In the genomic region with DNA sequence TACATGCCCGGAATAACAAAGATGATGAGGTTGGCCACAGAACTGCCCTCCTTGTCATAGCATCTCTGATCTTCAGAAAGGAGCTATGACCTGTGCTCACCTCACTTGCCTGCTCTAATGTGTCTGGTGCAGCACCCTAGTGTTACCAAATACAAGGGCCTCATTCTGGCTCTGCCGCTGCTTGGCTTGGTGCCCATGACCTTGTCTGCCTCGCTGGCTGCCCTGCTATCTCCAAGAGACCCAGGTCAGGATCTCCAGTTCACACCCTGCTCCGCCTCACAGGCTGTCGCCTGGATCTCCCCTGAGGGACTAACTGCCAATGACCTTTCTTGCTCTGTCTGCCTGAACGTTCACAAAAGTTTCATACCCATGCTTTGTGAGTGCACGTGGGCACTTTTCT, we compare ENCODE assay signal across 8 mouse cellular contexts. TPM values are rescaled to one million over a fixed set of nuclear protein-coding genes. Genes with fewer than 3 reads are reported as not detected.
DNase-seq lines count a peak whose midpoint lies in the region; ATAC-seq lines count a peak whose summit lies in the region.

No protein-coding gene starts in this region.

- H3K9me3 ChIP-seq in forebrain, embryonic 12.5 days: no peaks in the 10 kb centered on the region
- no peaks in the 10 kb centered on the region for H3K9me3 ChIP-seq in forebrain, embryonic 16.5 days (ENCODE audit: control insufficient read depth, low read length)
- H3K9me3 ChIP-seq in forebrain, embryonic 13.5 days (replicated peaks): no peaks in the 10 kb centered on the region
- no peaks in the 10 kb centered on the region for H3K9me3 ChIP-seq in kidney, embryonic 15.5 days (replicated peaks)

- WGBS in forebrain, embryonic 12.5 days: 62% methylated on average over 7 of the region's 7 CpGs
- 67% methylated on average over 7 of the region's 7 CpGs for WGBS in forebrain, embryonic 16.5 days
- WGBS in forebrain, embryonic 13.5 days: 68% methylated on average over 7 of the region's 7 CpGs
- 48% methylated on average over 7 of the region's 7 CpGs for WGBS in kidney, embryonic 15.5 days

- no peak overlapping the region for H3K9ac ChIP-seq in forebrain, embryonic 12.5 days
- no peak overlapping the region for H3K9ac ChIP-seq in forebrain, embryonic 16.5 days (replicated peaks; ENCODE audit: low read depth, low read length)
- no peak overlapping the region for H3K9ac ChIP-seq in forebrain, embryonic 13.5 days
- no peak overlapping the region for H3K9ac ChIP-seq in kidney, embryonic 15.5 days

- no peaks in the 10 kb centered on the region for H3K36me3 ChIP-seq in forebrain, embryonic 12.5 days (replicated peaks)
- no peaks in the 10 kb centered on the region for H3K36me3 ChIP-seq in forebrain, embryonic 16.5 days (ENCODE audit: control insufficient read depth, insufficient read depth)
- no peaks in the 10 kb centered on the region for H3K36me3 ChIP-seq in forebrain, embryonic 13.5 days (ENCODE audit: poor library complexity, severe bottlenecking)
- no peaks in the 10 kb centered on the region for H3K36me3 ChIP-seq in kidney, embryonic 15.5 days

- peak overlapping the region; percentile 95 for H3K27ac ChIP-seq in forebrain, embryonic 12.5 days
- no peak overlapping the region for H3K27ac ChIP-seq in forebrain, embryonic 16.5 days (ENCODE audit: low read length)
- peak overlapping the region; percentile 90; the same call in 1 of the 2 replicates for H3K27ac ChIP-seq in forebrain, embryonic 13.5 days
- peak overlapping the region; percentile 93 for H3K27ac ChIP-seq in kidney, embryonic 15.5 days

- H3K27me3 ChIP-seq in forebrain, embryonic 12.5 days: no peaks in the 10 kb centered on the region
- H3K27me3 ChIP-seq in forebrain, embryonic 16.5 days (replicated peaks; ENCODE audit: control insufficient read depth, insufficient read depth, low read length): no peaks in the 10 kb centered on the region
- no peaks in the 10 kb centered on the region for H3K27me3 ChIP-seq in forebrain, embryonic 13.5 days
- no peaks in the 10 kb centered on the region for H3K27me3 ChIP-seq in kidney, embryonic 15.5 days

- H3K4me2 ChIP-seq in forebrain, embryonic 12.5 days: no peak overlapping the region
- H3K4me2 ChIP-seq in forebrain, embryonic 16.5 days (ENCODE audit: low read length): no peak overlapping the region
- no peak overlapping the region for H3K4me2 ChIP-seq in forebrain, embryonic 13.5 days
- H3K4me2 ChIP-seq in kidney, embryonic 15.5 days: peak overlapping the region; percentile 48; the same call in 1 of the 2 replicates

- H3K4me1 ChIP-seq in forebrain, embryonic 12.5 days: peaks cover 78% of the 10 kb centered on the region
- peaks cover 51% of the 10 kb centered on the region for H3K4me1 ChIP-seq in forebrain, embryonic 16.5 days (replicated peaks; ENCODE audit: control insufficient read depth, insufficient read depth, low read length)
- peaks cover 71% of the 10 kb centered on the region for H3K4me1 ChIP-seq in forebrain, embryonic 13.5 days
- H3K4me1 ChIP-seq in kidney, embryonic 15.5 days: peaks cover 73% of the 10 kb centered on the region

- H3K4me3 ChIP-seq in forebrain, embryonic 12.5 days (replicated peaks): no peak overlapping the region
- H3K4me3 ChIP-seq in forebrain, embryonic 16.5 days (replicated peaks; ENCODE audit: low read length): no peak overlapping the region
- no peak overlapping the region for H3K4me3 ChIP-seq in forebrain, embryonic 13.5 days
- H3K4me3 ChIP-seq in kidney, embryonic 15.5 days (replicated peaks): no peak overlapping the region

- ATAC-seq in forebrain, embryonic 12.5 days (ENCODE audit: low FRiP score): no peak
- no peak for ATAC-seq in forebrain, embryonic 16.5 days
- no peak for ATAC-seq in forebrain, embryonic 13.5 days
- ATAC-seq in kidney, embryonic 15.5 days (replicated peaks; ENCODE audit: low FRiP score): no peak
- ATAC-seq in megakaryocyte progenitor cell, adult 5-6 weeks (replicated peaks; ENCODE audit: poor library complexity): peak; percentile 65

- DNase-seq in layer of hippocampus, adult 9-11 months: no peak
- DNase-seq in cerebellum, adult 11-12 months: no peak
- DNase-seq in left cerebral cortex, adult 18-20 months (ENCODE audit: low spot score in 2 of 2): no peak

RNA-seq across cellular contexts. Expression of gene Serpinh1, which starts 4.2 kb away (rescaled TPM):
- polyA plus RNA-seq in forebrain, embryonic 12.5 days (2016; fragmentation: Nextera tagmentation; extraction: Ambion mirVana): 425 and 501 TPM in 2 replicates
- 201 and 257 TPM in 2 replicates for polyA plus RNA-seq in forebrain, embryonic 16.5 days (2015; fragmentation: Nextera tagmentation; extraction: Ambion mirVana)
- polyA plus RNA-seq in forebrain, embryonic 13.5 days (2015; fragmentation: Nextera tagmentation; extraction: Ambion mirVana): 261 and 291 TPM in 2 replicates
- polyA plus RNA-seq in kidney, embryonic 15.5 days (2015; fragmentation: Nextera tagmentation; extraction: Ambion mirVana): 1,575 and 1,603 TPM in 2 replicates
- total RNA-seq in megakaryocyte progenitor cell, adult 5-6 weeks (2015): 0.05 TPM in 1 of 2 replicates, not detected in the other
- total RNA-seq in megakaryocyte progenitor cell, adult 5-6 weeks (2017): not detected in 2 replicates
- 10 to 100 TPM; 20.2 to 23.6 TPM for total RNA-seq in left cerebral cortex, adult 18-20 months (2021)

RNA-seq across cellular contexts. Expression of gene Gdpd5, which starts 24.0 kb away (rescaled TPM):
- 29.9 and 34.4 TPM in 2 replicates for polyA plus RNA-seq in forebrain, embryonic 12.5 days (2016; fragmentation: Nextera tagmentation; extraction: Ambion mirVana)
- 45.2 and 48.0 TPM in 2 replicates for polyA plus RNA-seq in forebrain, embryonic 16.5 days (2015; fragmentation: Nextera tagmentation; extraction: Ambion mirVana)
- 28.1 and 32.8 TPM in 2 replicates for polyA plus RNA-seq in forebrain, embryonic 13.5 days (2015; fragmentation: Nextera tagmentation; extraction: Ambion mirVana)
- 14.5 and 17.3 TPM in 2 replicates for polyA plus RNA-seq in kidney, embryonic 15.5 days (2015; fragmentation: Nextera tagmentation; extraction: Ambion mirVana)
- total RNA-seq in megakaryocyte progenitor cell, adult 5-6 weeks (2015): 0.10 TPM in 1 of 2 replicates, not detected in the other
- 0.08 TPM in 1 of 2 replicates, not detected in the other for total RNA-seq in megakaryocyte progenitor cell, adult 5-6 weeks (2017)
- total RNA-seq in left cerebral cortex, adult 18-20 months (2021): 10 to 100 TPM; 29.0 to 34.2 TPM
